Mouse (Mus musculus): ENCODE measurements around the gene B3galt2.
"Not testable (repeated sequence)": the region's sequence is repeated elsewhere in the genome, so short reads cannot be mapped to it uniquely, and the experiment has no call there.

Gene B3galt2

DNA sequence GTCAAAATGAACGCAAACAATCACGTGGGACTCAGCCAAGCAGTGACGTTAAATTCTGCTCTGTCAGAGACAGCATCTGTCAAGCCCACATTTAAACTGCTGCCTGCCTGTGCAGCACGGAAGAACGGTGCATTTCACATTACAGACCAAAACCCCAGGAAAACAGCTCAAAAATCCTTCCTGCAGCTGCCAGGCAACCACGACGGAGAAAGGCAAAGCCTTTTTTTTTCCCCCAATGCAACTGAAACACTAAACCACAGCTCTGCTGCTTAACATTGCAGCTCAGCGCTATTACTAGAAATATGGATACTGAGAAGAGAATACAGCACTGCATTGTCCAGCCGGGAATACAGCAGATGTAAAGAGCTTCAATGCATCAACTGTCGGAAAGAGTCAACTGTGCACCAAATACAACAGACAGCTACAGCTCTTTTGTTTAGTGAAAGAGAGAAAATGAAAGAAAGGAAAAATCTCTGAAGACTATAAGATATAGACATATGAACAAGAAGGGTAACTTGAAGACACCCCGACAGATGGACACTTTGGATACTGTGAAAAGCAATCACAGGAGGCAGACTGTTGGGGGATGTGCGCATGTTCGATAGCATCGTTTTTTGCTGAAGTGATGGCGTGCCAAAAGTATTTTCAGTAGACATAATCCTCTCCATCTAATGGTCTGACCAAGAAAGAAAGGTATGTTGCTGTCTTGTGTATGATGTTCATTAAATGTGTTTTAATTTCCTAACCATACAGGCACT is at the start of gene B3galt2:
B3galt2 (plus strand) TSS at position 15 of the 758 bp plus-strand sequence.
- DNase-seq = no peak

DNA sequence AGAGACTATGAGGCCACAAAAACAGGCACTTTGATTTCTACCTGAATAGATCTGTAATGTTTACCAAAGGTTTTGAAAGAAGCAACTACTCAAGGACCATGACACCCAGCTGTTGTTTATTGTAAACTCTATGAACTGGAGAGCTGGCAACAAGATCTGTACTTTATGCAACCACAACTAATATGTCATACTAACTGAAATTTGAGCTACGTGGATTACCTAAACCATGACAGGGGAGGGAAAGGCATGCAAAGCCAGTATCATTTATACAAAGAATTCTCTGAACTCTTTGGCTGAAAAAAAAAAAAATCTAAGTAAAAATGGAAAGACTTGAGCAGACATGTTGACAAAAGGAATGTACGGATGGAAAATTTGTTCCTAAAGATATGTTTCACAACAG is 43.6 kb upstream of the B3galt2 start:
- no peak for DNase-seq

DNA sequence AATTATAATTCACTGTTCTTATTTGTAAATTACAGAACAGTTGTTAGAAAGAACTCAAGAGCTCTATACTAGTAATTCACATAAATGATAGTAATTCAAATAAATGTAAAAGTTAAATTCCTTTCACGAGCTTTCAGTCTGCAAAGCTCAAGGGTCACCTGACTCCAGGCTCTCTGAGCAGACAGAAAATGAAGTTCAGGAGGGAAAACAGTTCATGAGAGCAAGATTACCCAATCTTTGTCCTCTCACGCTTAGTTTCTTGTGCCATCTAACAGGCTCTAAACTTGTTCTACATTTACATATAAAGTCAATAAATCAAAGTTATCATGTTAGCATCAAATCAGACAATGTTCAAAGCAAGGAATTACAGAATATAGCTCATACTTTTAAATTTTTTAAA is 31.6 kb upstream of the B3galt2 start:
- no peak for DNase-seq

DNA sequence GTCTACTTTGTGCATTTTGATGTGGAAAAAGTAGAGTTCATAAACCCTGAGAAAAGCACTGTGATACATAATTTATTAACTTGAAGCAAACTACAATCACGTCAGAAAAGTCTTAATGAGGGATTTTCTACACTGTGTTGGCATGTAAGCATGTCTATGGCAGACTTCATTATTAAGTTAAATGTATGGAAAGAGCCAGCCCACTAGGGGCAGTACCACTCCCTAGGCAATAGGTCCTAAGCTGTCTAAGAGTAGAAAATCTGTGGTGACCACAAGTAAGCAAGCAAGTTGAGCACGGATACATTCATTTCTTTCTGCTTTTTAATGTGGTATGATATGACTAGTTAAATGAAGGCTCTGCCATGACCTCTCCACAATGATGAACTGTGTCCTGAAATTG is 27.6 kb upstream of the B3galt2 start:
- no peak for DNase-seq

DNA sequence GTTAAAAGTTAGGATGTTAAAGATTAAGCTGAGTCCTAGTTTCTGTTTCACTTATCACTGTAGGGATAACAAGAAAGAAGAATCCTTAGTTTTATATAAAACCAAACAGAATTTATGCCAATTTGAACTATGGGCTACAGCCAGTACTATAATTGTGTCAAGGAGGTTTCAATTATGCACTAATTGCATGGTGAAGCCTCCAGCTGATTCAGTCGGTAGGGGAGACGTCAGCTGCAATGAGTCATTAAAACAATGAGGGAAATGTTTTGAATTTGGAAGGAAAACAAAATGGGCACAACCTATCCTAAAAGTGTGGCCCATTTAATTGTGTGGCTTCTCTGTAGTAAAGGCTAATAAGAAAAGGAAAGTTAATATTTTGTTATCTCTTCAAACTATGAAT is 20.7 kb upstream of the B3galt2 start:
- no peak for DNase-seq

DNA sequence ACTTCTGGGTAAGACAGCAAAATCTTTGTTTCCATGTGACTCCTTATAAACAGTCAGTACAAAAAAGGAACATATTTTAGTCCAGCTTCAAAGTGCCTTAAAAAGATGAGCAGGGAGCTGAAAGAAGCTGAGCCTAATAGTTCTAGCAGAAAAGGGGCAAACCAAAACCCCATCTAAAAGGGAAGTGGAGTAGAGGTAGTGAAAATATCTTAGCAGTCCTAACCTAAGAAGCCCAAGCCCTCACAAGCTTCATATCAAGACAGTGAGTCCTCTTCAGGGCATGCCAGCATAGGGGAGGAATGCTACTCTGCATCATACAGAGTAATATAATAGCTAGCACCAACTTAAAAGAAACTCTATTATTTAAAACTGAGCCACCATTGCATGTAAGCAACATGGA is 18.5 kb upstream of the B3galt2 start:
- no peak for DNase-seq

DNA sequence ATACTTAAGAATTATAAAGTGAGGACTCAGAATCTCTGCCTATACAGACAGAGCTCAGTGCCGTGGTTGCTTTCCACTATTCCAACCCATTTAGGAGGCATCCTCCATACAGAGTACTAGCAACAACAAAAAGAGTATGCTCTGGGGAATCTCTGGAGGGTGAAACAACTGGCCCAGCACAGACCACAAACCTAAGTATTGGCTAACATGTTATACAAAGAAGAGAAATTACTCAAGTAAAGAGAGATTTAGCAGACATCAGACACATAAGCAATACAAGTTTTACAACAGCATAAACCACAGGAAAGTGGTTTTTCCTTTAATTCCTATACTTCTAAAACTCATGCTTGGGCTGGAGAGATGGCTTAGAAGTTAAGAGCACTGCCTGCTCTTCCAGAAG is 17.8 kb upstream of the B3galt2 start:
- no peak for DNase-seq

DNA sequence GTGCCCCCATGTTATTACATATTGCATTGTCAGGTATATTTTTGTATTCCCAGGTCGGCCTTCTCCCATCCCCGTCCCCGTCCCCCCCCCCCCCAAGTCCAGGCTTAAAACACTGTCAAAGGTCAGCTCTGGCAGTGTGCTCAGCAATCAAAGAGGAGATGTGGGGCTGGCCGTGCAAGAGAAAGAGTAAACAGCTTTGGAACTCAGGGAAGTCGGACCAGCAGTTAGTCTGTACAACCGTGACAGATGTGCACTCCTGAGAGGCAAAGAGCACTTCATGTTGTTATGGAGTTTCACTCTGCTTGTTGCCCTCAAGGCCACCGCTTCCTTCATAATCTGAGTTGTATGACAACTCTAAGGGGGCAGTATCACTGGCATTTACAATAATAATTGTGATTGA is 9.1 kb upstream of the B3galt2 start:
- DNase-seq = no peak

DNA sequence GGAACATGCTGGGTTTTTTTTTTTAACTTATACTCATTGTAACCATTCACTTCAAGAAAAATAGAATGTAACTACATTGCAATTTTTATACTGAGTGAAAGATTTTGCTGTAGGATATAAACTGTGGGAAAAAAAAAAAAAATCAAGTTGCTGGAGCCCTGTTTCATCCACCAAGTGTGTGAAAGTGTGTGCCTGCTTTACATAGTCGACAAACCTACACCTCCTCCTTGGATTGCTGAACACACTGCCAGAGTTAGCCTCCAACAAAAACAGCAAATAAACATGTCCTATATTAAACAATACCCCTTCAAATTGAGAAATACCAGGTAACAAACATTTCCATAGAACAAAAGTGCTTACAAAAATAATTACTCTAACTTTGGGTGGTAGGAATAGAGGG is 8.1 kb upstream of the B3galt2 start:
- DNase-seq = no peak

DNA sequence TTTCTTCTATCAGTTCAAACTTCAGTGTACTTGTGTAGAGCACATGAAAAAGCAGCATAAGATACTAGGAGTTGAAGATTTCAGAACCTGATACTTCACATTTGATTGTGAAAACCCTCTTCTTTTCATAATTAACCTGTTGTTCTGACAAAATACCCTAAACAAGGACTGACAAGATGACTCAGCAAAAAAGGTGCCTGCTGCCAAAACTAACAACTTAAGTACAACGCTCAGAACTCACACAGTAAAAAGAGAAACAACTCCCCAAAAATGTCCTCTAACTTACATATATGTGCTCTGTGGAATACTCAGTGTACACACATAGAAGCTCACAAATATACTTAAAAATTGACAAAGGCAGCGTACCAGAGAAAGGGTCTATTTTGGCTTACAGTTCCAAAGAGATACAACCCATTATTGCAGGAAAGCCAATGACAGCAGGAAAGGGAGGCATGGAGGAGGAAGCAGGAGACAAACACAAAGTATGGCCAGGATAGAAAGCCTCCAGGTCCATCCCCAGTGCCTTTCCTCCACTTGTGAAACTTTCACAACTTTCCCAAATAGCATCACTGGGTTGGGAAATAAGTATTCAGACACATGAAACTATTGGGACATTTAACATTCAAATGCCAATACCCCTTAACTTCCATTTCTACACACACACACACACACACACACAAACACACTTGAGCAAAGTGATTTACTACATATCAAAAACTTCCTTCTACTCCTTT is 7.4 kb upstream of the B3galt2 start:
- DNase-seq = no peak

DNA sequence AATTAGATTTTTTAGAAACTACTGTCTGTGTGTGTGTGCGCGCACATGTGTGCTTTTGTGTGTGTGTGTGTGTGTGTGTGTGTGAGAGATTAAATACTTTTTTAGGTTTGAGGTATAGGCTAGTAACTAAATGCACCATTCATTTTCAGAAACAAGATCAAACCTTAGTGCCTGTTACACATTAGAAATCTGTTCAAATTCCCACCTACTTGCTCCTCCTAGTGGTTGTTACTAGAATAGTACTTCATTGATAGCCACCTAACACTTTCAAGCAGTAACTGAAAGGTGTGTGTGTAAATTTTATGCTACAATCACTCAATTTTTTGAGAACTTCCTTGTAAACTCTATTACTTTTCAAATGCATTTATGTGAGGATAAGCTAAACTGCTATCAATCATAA is 3.8 kb downstream of the B3galt2 start:
- no peak for DNase-seq

DNA sequence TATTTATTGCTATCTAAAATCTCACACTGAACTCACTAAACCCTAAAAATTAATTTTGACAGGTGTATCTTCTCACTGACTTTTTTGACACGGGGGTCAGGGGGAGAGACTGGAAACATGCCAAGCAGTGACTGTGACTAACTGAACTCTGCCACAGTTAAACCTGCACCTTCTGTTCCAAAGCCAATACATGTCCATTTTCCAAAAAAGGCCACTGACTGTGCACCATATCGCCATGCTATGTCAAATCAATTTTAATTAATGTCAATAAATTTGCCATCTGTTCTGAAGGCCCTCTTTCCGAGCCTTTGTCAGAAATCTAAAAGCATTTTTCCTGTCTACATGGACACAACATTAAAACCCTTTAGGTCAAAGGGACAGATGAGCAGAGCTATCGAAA is 4.9 kb downstream of the B3galt2 start:
- DNase-seq = no peak

DNA sequence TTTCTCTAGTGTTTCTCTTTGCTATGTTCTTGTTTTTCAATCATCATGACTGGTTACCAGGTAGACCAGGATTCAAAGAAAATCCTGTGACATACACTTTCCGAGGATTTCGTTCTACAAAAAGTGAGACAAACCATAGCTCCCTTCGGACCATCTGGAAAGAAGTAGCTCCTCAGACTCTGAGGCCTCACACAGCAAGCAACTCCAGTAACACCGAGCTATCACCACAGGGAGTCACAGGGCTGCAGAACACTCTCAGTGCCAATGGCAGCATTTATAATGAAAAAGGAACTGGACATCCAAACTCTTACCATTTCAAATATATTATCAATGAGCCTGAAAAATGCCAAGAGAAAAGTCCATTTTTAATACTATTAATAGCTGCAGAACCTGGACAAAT is 5.8 kb downstream of the B3galt2 start:
- DNase-seq = no peak

DNA sequence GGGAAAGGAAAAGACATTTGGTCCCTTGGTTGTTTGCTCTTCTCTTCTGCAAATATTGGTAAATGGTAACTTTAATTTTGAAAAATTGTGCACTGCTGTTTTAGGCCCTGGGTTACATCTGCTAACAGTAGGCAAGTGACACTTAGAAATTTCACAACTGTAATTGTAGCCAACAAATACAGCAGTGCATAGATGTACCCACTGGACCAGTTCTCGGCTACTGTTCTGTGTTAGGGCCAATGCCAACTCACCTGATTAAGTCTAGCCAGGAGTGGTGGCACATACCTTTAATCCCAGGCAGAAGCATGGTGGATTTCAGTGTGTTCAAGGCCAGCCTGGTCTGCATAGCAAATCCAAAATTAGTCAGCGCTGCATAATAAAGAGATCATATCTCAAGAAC is 9.9 kb downstream of the B3galt2 start:
- no peak for DNase-seq

DNA sequence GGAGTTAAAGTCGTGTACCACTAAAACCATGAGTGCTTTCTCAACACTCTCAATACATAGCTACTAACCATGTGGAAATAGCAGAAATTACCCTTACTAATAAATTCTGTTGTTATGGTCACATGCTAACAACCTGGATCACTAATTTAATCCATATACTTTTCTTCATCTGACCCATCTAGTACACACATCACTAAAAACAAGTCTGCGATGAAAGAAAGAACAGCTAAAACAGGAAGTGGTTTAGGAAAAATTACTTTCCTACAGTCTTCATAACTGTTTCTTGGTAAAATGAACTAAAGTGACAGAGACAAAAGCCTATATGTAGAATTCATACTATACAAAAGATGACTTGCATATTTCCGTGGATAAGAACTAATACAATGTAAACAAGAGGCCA is 13.2 kb downstream of the B3galt2 start:
- no peak for DNase-seq

DNA sequence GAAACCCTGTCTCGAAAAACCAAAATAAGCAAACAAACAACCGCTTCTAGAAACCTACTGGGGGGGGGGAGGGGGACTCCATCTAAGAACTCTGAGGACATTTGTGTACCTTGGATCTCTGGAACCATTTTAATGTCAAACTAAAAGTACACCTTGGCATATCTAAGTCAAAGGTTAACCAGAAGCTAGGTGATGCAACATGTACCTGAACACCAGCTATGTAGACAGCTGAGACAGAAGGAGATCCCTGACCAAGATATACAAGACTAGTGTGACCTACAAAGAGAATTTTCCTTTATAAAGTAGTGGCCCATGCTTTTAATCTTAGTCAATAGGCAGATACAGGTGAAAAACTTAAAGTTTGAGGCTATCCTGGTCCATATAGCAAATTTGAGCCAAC is 22.7 kb downstream of the B3galt2 start:
- no peak for DNase-seq

DNA sequence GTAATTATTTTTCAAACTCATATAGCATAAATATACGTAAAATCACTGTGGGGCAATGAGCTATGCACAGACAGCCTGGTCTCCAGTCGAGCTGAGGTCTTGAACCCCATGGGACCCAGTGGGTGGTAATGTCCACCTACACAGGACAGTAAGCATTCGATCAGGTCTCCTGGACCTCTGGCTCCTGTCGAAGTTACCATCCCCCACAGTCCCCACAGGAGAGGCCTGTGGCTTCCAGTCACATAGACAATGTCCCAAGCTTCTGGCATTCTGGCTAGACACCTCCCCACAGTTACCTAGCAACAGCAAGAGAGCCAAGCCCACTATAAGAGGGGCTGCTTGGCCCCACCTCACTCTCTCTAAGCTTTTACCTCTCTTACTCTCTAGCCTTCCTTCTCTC is 24.3 kb downstream of the B3galt2 start:
- not testable (repeated sequence) for DNase-seq

DNA sequence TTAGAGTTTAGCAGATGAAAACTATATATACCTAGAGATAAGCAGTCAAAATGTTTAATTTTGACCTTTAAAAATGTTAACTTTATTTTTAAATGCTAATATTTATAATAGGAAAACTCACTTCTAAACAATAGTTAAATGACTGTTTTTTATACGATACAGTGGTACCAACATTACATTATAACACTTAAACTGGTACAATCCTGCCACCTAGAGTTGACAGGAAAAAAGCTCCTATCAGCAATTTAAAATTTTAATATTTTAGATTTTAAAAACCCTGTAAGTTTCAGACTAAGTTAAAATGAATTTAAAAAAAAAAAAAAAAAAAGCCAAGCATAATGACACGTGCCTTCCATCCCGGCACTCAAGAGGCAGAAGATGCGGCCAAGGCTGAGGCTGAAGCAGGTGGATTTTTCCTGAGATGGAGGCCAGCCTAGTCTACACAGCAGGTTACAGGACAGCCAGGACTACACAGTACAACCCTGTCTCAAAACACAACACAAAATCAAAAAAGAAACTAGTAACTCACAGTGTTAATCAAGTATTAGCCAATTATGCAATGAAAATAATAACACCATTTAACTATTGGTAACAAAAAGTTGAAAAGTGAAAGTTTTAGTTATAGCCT is 35.4 kb downstream of the B3galt2 start:
- DNase-seq = no peak

DNA sequence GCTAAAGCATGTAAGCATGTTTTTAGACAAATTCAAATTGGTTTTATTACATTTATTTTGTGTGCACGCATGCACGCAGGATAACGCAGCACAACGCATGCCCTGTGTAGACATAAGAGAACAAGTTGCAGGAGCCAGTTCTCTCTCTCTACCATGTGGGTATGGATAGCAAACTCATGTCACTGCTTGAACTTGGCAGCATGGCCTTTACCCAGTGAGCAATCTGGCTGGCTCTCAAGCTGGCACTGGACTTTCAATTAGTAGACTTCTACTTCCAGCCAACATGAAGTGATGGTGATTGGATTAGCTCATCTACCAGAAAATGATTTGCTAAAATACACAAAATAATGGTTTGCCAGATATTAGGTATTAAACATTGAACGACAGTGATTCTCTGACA is 40.6 kb downstream of the B3galt2 start:
- no peak for DNase-seq

DNA sequence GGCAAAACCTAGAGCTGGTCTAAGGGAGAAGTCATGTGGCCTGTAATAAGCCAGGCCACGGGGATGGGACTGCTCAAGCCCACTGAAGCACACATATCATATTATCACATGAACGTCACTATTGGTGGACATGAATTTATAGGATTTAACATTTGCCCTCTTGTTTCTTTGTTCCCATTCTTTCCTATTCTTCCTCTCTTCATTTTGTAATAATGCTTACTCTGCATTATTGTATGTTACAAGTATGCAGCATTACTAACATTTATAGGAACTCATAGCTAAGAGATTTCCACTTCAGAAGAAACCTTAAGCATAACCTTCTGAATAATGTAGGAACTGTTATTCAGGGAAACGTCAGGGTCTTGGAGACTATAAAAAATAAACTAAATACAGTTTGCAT is 44.4 kb downstream of the B3galt2 start:
- DNase-seq = no peak

DNA sequence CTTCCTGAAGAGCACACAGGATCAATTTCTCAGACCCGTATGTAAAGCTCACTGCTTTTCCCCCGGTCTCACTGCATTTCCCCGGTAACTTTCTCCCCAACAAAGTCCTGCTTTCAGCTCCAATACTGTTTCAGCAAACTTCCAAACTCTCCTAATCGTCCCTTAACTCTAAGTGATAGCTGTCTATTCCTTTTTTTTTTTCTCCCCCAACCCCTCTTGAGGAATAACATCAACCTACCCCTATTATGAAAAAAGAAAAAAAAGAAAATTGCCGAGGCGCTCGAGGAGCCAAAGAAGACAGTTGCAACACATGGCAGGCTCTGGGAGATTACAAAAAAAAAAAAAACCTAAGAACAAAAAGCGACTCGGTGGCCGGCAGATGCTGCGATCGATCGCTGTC is 61.3 kb downstream of the B3galt2 start:
- DNase-seq = no peak

DNA sequence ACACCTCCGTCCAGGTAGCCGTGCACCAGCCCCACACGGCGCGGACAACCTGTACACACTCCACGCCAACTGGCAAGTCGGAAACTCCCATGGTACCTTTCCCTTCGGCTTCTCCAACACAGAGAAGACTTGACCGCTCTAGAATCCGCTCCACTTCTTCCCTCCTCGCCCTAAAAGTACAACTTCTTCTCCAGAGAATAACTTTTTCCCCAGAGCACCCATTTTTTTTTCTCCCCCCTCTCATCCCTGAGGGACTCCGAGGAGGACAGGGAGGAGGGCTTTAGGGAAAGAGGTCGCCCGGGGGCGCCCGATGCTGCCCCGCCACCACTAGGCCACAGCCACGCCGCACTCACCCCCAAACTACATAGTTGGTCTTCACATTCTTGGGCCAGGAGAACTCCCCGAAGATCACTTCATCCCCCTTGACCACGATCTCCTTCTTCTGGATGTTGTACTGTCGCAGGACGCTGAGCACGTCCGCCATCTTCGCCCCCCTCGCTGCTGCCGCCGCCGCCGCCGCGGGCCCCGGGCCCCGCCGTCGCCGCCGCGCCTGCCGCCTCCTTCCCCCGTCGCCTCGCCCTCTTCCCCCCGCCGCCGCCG is 61.8 kb downstream of the B3galt2 start:
- no peak for DNase-seq

DNA sequence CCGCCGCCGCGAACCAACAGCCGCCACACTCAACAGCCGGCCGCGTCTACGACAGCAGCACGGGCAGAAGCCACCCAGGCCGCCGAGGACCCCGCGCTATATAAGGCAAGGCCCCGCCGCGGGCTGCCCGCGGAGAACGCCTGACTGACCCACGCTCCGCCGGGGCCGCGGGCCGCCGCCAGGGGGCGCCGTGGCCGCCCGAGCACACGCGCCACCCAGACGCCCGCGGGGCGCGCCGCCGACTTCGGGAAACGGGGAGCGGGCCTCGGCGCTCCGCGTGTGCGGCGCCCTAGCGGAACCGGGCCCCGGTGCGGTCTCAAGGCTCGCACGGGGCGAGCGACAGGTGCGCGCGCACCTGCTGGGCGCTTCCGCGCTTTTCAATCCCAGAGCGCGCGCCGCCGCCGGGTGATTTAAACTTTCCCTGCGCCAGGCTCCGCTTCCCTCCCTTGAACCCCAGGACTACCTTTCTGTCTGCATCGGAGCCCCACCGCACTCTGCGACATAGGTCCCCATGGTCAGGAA is 62.3 kb downstream of the B3galt2 start, which contains the start of gene Cdc73:
Cdc73 (minus strand) TSS at position 153 of the 522 bp plus-strand sequence.
- DNase-seq = peak; percentile 94 to 96
